Mouse (Mus musculus): ENCODE measurements at regions not wholly inside any gene's neighbourhood (a gene's known extent, or its start where the extent isn't known, plus 50 kb on each side); places are given as distances from the start of the nearest gene placed in this dataset.
"Not testable (repeated sequence)": the region's sequence is repeated elsewhere in the genome, so short reads cannot be mapped to it uniquely, and the experiment has no call there.

- DNase-seq: no peak
Measured at GRCm38 (mm10) chr4:92977761-92978160, 357.6 kb downstream of the Tusc1 start.

GRCm38 (mm10) chr4:92942068-92942707, 393.1 kb downstream of the Tusc1 start:
- DNase-seq: peak; percentile 64

GRCm38 (mm10) chr4:92931272-92931671, 404.0 kb downstream of the Tusc1 start:
- no peak for DNase-seq

GRCm38 (mm10) chr4:92921386-92922040, 413.8 kb downstream of the Tusc1 start:
- no peak for DNase-seq

- DNase-seq: not testable (repeated sequence)
Measured at GRCm38 (mm10) chr4:92903468-92903867, 431.8 kb downstream of the Tusc1 start.
